Mouse (Mus musculus) CH12.LX (cell line): ENCODE measurements around the gene Slf1. TPM values are rescaled to one million over a fixed set of nuclear protein-coding genes. Genes with fewer than 3 reads are reported as not detected.

Experiments used
- DNase-seq: peaks from one replicate; pipeline ENCODE4 v3.0.0-alpha.2; 2013; ENCODE audit errors: extremely low read depth
- H3K27ac ChIP-seq: 2 replicates; pipeline ENCODE4 v1.5.1; 2012; ENCODE audit warnings: low read depth, mild to moderate bottlenecking, control low read depth, moderate library complexity; ENCODE audit not compliant: insufficient read depth
- H3K27me3 ChIP-seq: replicated peaks from 2 replicates; pipeline ENCODE3; 2012; ENCODE audit warnings: inconsistent platforms
- H3K36me3 ChIP-seq, 2 experiments: replicated peaks in 1 of 2; 2 replicates each; pipeline versions ENCODE3 to v1.6.1; 2012; ENCODE audit warnings: inconsistent platforms in 1 of 2, low read length in 1 of 2, mild to moderate bottlenecking in 1 of 2, mixed read lengths in 1 of 2, moderate library complexity in 1 of 2; ENCODE audit not compliant: control insufficient read depth in 1 of 2, insufficient read depth in 1 of 2
- H3K4me1 ChIP-seq, 2 experiments: 2 replicates each; pipeline ENCODE4 v1.6.1; 2012; ENCODE audit warnings: inconsistent platforms in 1 of 2, moderate library complexity in 1 of 2; ENCODE audit not compliant: insufficient read depth in 2 of 2, control insufficient read depth in 1 of 2
- H3K4me2 ChIP-seq: 2 replicates; pipeline ENCODE4 v1.6.1; 2012; ENCODE audit warnings: low read depth, mild to moderate bottlenecking, control low read depth; ENCODE audit not compliant: poor library complexity, insufficient read depth, severe bottlenecking
- H3K4me3 ChIP-seq, 3 experiments: fragments of 150-350 bp in 1 of 3; sonication (generic) in 1 of 3; replicated peaks in 1 of 3; 2 replicates each; pipeline versions ENCODE3 to v1.5.1; 2011 to 2012; ENCODE audit warnings: low read depth in 2 of 3, low read length in 2 of 3, mild to moderate bottlenecking in 2 of 3, moderate library complexity in 2 of 3, control low read depth in 1 of 3, improper control_type of control experiment in 1 of 3, inconsistent platforms in 1 of 3, mixed read lengths in 1 of 3; ENCODE audit not compliant: poor library complexity in 1 of 3
- H3K79me2 ChIP-seq: replicated peaks from 2 replicates; pipeline ENCODE4 v1.6.1; 2012; ENCODE audit warnings: mild to moderate bottlenecking, moderate library complexity; ENCODE audit not compliant: control insufficient read depth, poor library complexity, insufficient read depth, severe bottlenecking; ENCODE audit errors: extremely low read depth
- H3K9ac ChIP-seq: 2 replicates; pipeline ENCODE4 v1.6.1; 2012; ENCODE audit warnings: low read depth, mild to moderate bottlenecking, control low read depth, moderate library complexity; ENCODE audit not compliant: insufficient read depth
- H3K9me3 ChIP-seq: replicated peaks from 2 replicates; pipeline ENCODE3; 2012; ENCODE audit warnings: low read length, inconsistent platforms, mixed read lengths
- CHD2 ChIP-seq: IDR thresholded peaks from 2 replicates; pipeline ENCODE4 v1.6.1; 2011; ENCODE audit warnings: low read length, improper control_type of control experiment
- CTCF ChIP-seq, 2 experiments: IDR thresholded peaks in 1 of 2; conservative IDR thresholded peaks in 1 of 2; 2 replicates each; pipeline ENCODE4 v1.5.1; 2011 to 2012; ENCODE audit warnings: low read depth in 2 of 2, low read length in 2 of 2, improper control_type of control experiment in 1 of 2, inconsistent platforms in 1 of 2, mild to moderate bottlenecking in 1 of 2, moderate library complexity in 1 of 2
- E2F4 ChIP-seq: IDR thresholded peaks from 2 replicates; pipeline ENCODE4 v1.6.1; 2011; ENCODE audit warnings: low read depth, low read length, improper control_type of control experiment; ENCODE audit not compliant: insufficient replicate concordance
- EP300 ChIP-seq: IDR thresholded peaks from 2 replicates; pipeline ENCODE4 v1.6.1; 2011; ENCODE audit warnings: low read length, improper control_type of control experiment
- GABPA ChIP-seq: IDR thresholded peaks from 2 replicates; pipeline ENCODE4 v1.6.1; 2012; ENCODE audit warnings: low read depth, low read length, improper control_type of control experiment, inconsistent platforms; ENCODE audit not compliant: insufficient replicate concordance
- IRF4 ChIP-seq: IDR thresholded peaks from 2 replicates; pipeline ENCODE4 v1.6.1; 2014; ENCODE audit warnings: low read depth, mild to moderate bottlenecking, inconsistent platforms, low read length, improper control_type of control experiment
- JUND ChIP-seq: conservative IDR thresholded peaks from 2 replicates; pipeline ENCODE4 v1.6.1; 2011; ENCODE audit warnings: low read depth, low read length, improper control_type of control experiment
- MAX ChIP-seq: IDR thresholded peaks from 2 replicates; pipeline ENCODE4 v1.6.1; 2011; ENCODE audit warnings: low read length, improper control_type of control experiment
- MEF2A ChIP-seq: IDR thresholded peaks from 2 replicates; pipeline ENCODE4 v1.6.1; 2014; ENCODE audit warnings: low read depth, mild to moderate bottlenecking, inconsistent platforms, low read length, improper control_type of control experiment, borderline replicate concordance
- MXI1 ChIP-seq: IDR thresholded peaks from 2 replicates; pipeline ENCODE4 v1.6.1; 2011; ENCODE audit warnings: mild to moderate bottlenecking, low read depth, low read length, improper control_type of control experiment
- MYC ChIP-seq: IDR thresholded peaks from 2 replicates; pipeline ENCODE4 v1.6.1; 2011; ENCODE audit warnings: low read depth, mild to moderate bottlenecking, improper control_type of control experiment, low read length
- SMC3 ChIP-seq: IDR thresholded peaks from 2 replicates; pipeline ENCODE4 v1.6.1; 2011; ENCODE audit warnings: low read depth, low read length, improper control_type of control experiment
- USF1 ChIP-seq: IDR thresholded peaks from 2 replicates; pipeline ENCODE4 v1.6.1; 2014; ENCODE audit warnings: low read depth, mild to moderate bottlenecking, inconsistent platforms, low read length, improper control_type of control experiment
- USF2 ChIP-seq: conservative IDR thresholded peaks from 2 replicates; pipeline ENCODE4 v1.6.1; 2011; ENCODE audit warnings: low read depth, low read length, improper control_type of control experiment
- ZC3H11A ChIP-seq: IDR thresholded peaks from 2 replicates; pipeline ENCODE4 v1.6.1; 2012; ENCODE audit warnings: low read depth, mild to moderate bottlenecking, inconsistent platforms, low read length, improper control_type of control experiment
- ZMIZ1 ChIP-seq: IDR thresholded peaks from 2 replicates; pipeline ENCODE4 v1.6.1; 2012; ENCODE audit warnings: low read depth, mild to moderate bottlenecking, inconsistent platforms, low read length, improper control_type of control experiment
- ZNF384 ChIP-seq: IDR thresholded peaks from 2 replicates; pipeline ENCODE4 v1.6.1; 2012; ENCODE audit warnings: low read depth, low read length, improper control_type of control experiment, inconsistent platforms
- dilution Hi-C: fragments of 300-500 bp; cut with MboI; formaldehyde crosslinking; loops from 2 replicates; pipeline ENCODE4 v1.14.3; 2020; ENCODE audit warnings: low sequenced_read_pairs; ENCODE audit not compliant: extremely low pct_unique_long_range_greater_than_20kb, extremely low pct_ligation_motif_present
- in situ Hi-C: fragments of 300-500 bp; cut with MboI; formaldehyde crosslinking; loops from 3 replicates; pipeline ENCODE4 v1.14.3; 2019; ENCODE audit warnings: low sequenced_read_pairs, low pct_ligation_motif_present, low pct_unique_long_range_greater_than_20kb, mixed read lengths
- polyA plus RNA-seq: library from polyadenylated mRNA; unstranded; fragments of >175 nt; gene quantifications from 2 replicates; pipeline ENCODE4 v1.2.1, GENCODE M21; 2012; ENCODE audit warnings: low read depth; ENCODE audit not compliant: insufficient read length
- total RNA-seq, 2 experiments: library from RNA; depleted of rRNA; stranded (reverse); fragments of 300-350 nt in 1 of 2; fragments of >200 nt in 1 of 2; gene quantifications; 2 replicates each; pipeline ENCODE4 v1.2.3; 2012 to 2014

Gene Slf1
- total and polyA plus RNA-seq, 3 experiments = 24.1 to 52.2 (median 25.4) TPM

GRCm38 (mm10) chr13:77029594-77029993 lies 105.7 kb downstream of the Slf1 start:
- no peak overlapping the region for H3K4me3 ChIP-seq
- H3K27me3 ChIP-seq = no peaks in the 10 kb centered on the region
- H3K36me3 ChIP-seq = peaks cover 0 to 3% of the 10 kb centered on the region in 2 experiments
- dilution Hi-C loops = no loop called here
- H3K4me1 ChIP-seq = peaks cover 0 to 4% of the 10 kb centered on the region in 2 experiments; a peak in 1 of 4 replicates
- no peaks in the 10 kb centered on the region for H3K9me3 ChIP-seq
- H3K4me2 ChIP-seq = no peak overlapping the region
- no peak overlapping the region for H3K9ac ChIP-seq
- TF ChIP-seq USF2 (no peak), SMC3 (no peak), EP300 (peak; percentile 21; the same call in 1 of the 2 replicates), USF1 (no peak), MEF2A (no peak), JUND (no peak), GABPA (no peak), MXI1 (no peak)
- DNase-seq = no peak
- in situ Hi-C loops = no loop called here
- H3K79me2 ChIP-seq = no peaks in the 10 kb centered on the region
- H3K27ac ChIP-seq = no peak overlapping the region

GRCm38 (mm10) chr13:77018851-77019250 lies 116.4 kb downstream of the Slf1 start:
- Histone ChIP-seq H3K27ac (no peak overlapping the region), H3K4me1 (no peaks in the 10 kb centered on the region; a peak in 1 of 4 replicates), H3K79me2 (no peaks in the 10 kb centered on the region), H3K36me3 (no peaks in the 10 kb centered on the region), H3K9me3 (peaks cover 6% of the 10 kb centered on the region), H3K4me3 (no peak overlapping the region), H3K4me2 (peak overlapping the region; percentile 36; the same call in 1 of the 2 replicates), H3K27me3 (no peaks in the 10 kb centered on the region), H3K9ac (no peak overlapping the region)
- DNase-seq = no peak
- no peak for TF ChIP-seq ZNF384
- TF ChIP-seq CTCF (conservative IDR thresholded peaks at IDR 0.05 in 1 of 2, IDR thresholded peaks at IDR 0.05 in 1 of 2; ENCODE audit: low read depth in 2 of 2, low read length in 2 of 2) = no peak
- no peak for TF ChIP-seq IRF4
- no peak for TF ChIP-seq SMC3
- no peak for TF ChIP-seq MAX
- no peak for TF ChIP-seq E2F4
- TF ChIP-seq EP300 = no peak
- TF ChIP-seq MXI1 = no peak
- TF ChIP-seq MYC = no peak
- no peak for TF ChIP-seq ZC3H11A
- TF ChIP-seq ZMIZ1 = no peak
- TF ChIP-seq CHD2 = no peak
- dilution Hi-C loops (no loop called here), in situ Hi-C loops (no loop called here)
